Mouse (Mus musculus) lung, adult 2 months (tissue): Measurements from ENCODE around the gene A730049H05Rik.

ENCODE experiments used
- CTCF ChIP-seq: fragments of 200-500 bp; IDR thresholded peaks from 2 replicates; pipeline ENCODE4 v1.5.1; 2011; ENCODE audit warnings: mild to moderate bottlenecking, low read length, control low read depth; ENCODE audit not compliant: insufficient read depth
- POLR2A ChIP-seq: fragments of 200-500 bp; IDR thresholded peaks from 2 replicates; pipeline ENCODE4 v1.6.1; 2011; ENCODE audit warnings: low read depth, mild to moderate bottlenecking, control low read depth, low read length, borderline replicate concordance; ENCODE audit errors: extremely low read depth

DNA sequence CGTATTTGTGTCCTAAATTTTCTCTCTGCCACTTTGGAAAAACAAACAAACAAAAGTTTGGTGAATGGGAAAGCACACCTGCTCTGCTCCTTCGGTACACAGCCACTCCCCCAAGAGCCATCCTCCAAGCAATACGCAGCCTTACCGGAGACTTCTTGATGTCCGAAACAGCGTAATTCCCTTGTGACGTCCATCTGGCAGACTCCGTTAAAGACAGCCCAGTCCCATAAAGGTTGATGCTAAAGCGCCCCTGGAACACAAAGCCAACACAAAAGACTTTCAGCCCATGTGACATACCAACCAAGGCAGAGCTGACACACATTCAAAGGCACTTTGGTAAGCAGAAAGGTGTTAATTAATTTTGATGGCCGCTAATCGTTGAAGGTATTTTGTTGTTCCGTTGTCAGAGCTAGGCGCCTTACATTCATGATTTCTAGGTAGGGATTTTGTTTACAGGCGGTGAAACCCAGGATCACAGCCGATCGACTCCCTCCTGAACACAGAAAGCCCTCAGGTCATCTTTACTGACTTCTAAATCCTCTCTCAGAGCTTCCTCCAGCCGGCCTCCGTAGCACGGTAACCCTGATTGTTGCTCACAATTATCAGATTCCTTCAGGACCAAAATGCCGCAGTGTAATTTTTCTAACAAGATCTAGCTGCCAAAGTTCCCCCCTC lies 29.4 kb upstream of the A730049H05Rik start:
- TF ChIP-seq POLR2A (no peak), CTCF (no peak)
